Mouse (Mus musculus) left cerebral cortex, postnatal 14 days (tissue): Measurements from ENCODE around the gene Sema3f. TPM values are rescaled to one million over a fixed set of nuclear protein-coding genes. Genes with fewer than 3 reads are reported as not detected.

Source experiments
- DNase-seq, 2 experiments: peaks; one replicate each; pipeline ENCODE4 v3.0.0; 2021 to 2022; ENCODE audit warnings: low spot score in 2 of 2, mixed read lengths in 1 of 2
- intact Hi-C: fragments of 180-260 bp; cut with DNase I; formaldehyde crosslinking; loops from one replicate; pipeline ENCODE4 v1.15.1; 2025
- total RNA-seq, 2 experiments: library from RNA; stranded (reverse); gene quantifications; 2 replicates each; pipeline ENCODE4 v1.2.3; 2021

Gene Sema3f
- total RNA-seq, 2 experiments from 2014 or later: 11.7 to 16.2 TPM

GRCm38 (mm10) chr9:107644495-107645152, 65.7 kb downstream of the Sema3f start:
- peak; percentile 87 to 93 for DNase-seq
- intact Hi-C loops: loop anchor here (1.0 to 5.0 kb wide), 4 partner anchors 18 to 88 kb away; no protein-coding TSS in a partner anchor

GRCm38 (mm10) chr9:107643544-107644214, 66.6 kb downstream of the Sema3f start:
- intact Hi-C loops: loop anchor here (1.0 to 2.0 kb wide), 2 partner anchors 17 to 41 kb away; no protein-coding TSS in a partner anchor
- no peak for DNase-seq

GRCm38 (mm10) chr9:107641666-107642065, 68.6 kb downstream of the Sema3f start:
- DNase-seq: no peak
- intact Hi-C loops: no loop called here

GRCm38 (mm10) chr9:107640257-107640772, 70.0 kb downstream of the Sema3f start:
- intact Hi-C loops: no loop called here

GRCm38 (mm10) chr9:107637070-107637469, 73.2 kb downstream of the Sema3f start:
- intact Hi-C loops: no loop called here
- no peak for DNase-seq

More at GRCm38 (mm10) chr9:107640257-107640772, 70.0 kb downstream of the Sema3f start:
- no peak for DNase-seq

GRCm38 (mm10) chr9:107635279-107636028, 74.8 kb downstream of the Sema3f start, which contains the start of gene Gnai2:
TSS of gene Gnai2 (minus strand) at chr9:107635367.
- peak; percentile 91 for DNase-seq

GRCm38 (mm10) chr9:107634406-107635278, 75.6 kb downstream of the Sema3f start:
- intact Hi-C loops: no loop called here
- DNase-seq: no peak

More at GRCm38 (mm10) chr9:107635279-107636028, 74.8 kb downstream of the Sema3f start, which contains the start of gene Gnai2:
- intact Hi-C loops: no loop called here

- no peak for DNase-seq
- intact Hi-C loops: no loop called here
These were observed 76.4 kb downstream of the Sema3f start for GRCm38 (mm10) chr9:107633661-107634405.

- intact Hi-C loops: no loop called here
- DNase-seq: peak; percentile 69 to 76
These were observed 77.1 kb downstream of the Sema3f start for GRCm38 (mm10) chr9:107633091-107633660.

GRCm38 (mm10) chr9:107632478-107632877, 77.8 kb downstream of the Sema3f start:
- intact Hi-C loops: no loop called here

GRCm38 (mm10) chr9:107631861-107632260, 78.4 kb downstream of the Sema3f start:
- no peak for DNase-seq
- intact Hi-C loops: no loop called here

More at GRCm38 (mm10) chr9:107632478-107632877, 77.8 kb downstream of the Sema3f start:
- DNase-seq: no peak

Other genes with a start within 250 kb of the Sema3f start
- gene Tmem115, start 176.5 kb downstream of the Sema3f start, total RNA-seq: 10 to 100 TPM; 33.0 to 35.3 TPM
- gene Cyb561d2, start 168.3 kb downstream of the Sema3f start, total RNA-seq: 10 to 100 TPM; 20.7 to 24.9 TPM
- 10 to 100 TPM; 38.4 to 39.2 TPM for gene Nprl2, start 168.2 kb downstream of the Sema3f start, total RNA-seq
- gene Zmynd10, start 163.2 kb downstream of the Sema3f start, total RNA-seq: 1 to 10 TPM; 2.3 to 3.1 TPM
- gene Rassf1, start 158.9 kb downstream of the Sema3f start, total RNA-seq: 10 to 100 TPM; 14.0 to 14.6 TPM
- 10 to 100 TPM; 77.2 to 79.0 TPM for gene Tusc2, start 147.2 kb downstream of the Sema3f start, total RNA-seq
- 10 to 100 TPM; 13.0 to 16.2 TPM for gene Hyal2, start 142.5 kb downstream of the Sema3f start, total RNA-seq
- 1 to 10 TPM; 4.9 to 6.3 TPM for gene Hyal1, start 133.5 kb downstream of the Sema3f start, total RNA-seq
- gene Naa80, start 131.6 kb downstream of the Sema3f start, total RNA-seq: 1 to 10 TPM; 8.7 TPM
- 1 to 10 TPM in 1 of 2 experiments, under 1 TPM in 1; 0.78 to 1.4 TPM for gene Hyal3, start 129.7 kb downstream of the Sema3f start, total RNA-seq
- gene Ifrd2, start 122.8 kb downstream of the Sema3f start, total RNA-seq: 1 to 10 TPM; 8.9 to 9.7 TPM
- gene Sema3b, start 101.2 kb downstream of the Sema3f start, total RNA-seq: 1 to 10 TPM; 3.2 to 3.8 TPM
- gene Gnai2, start 75.1 kb downstream of the Sema3f start, total RNA-seq: 100 to 1,000 TPM; 205 to 220 TPM
- gene Slc38a3, start 40.9 kb downstream of the Sema3f start, total RNA-seq: 10 to 100 TPM; 79.5 to 87.1 TPM
- under 1 TPM; 0.42 to 0.66 TPM for gene Gnat1, start 30.8 kb downstream of the Sema3f start, total RNA-seq
- gene Rbm5, start 60.5 kb upstream of the Sema3f start, total RNA-seq: 100 to 1,000 TPM; 147 to 166 TPM
- 10 to 100 TPM; 57.0 to 57.8 TPM for gene Rbm6, start 162.8 kb upstream of the Sema3f start, total RNA-seq
- 10 to 100 TPM; 21.2 to 21.9 TPM for gene Mon1a, start 177.7 kb upstream of the Sema3f start, total RNA-seq
- gene Mst1r, start 196.4 kb upstream of the Sema3f start, total RNA-seq: 1 to 10 TPM; 1.2 to 1.7 TPM
- not detected for gene Actl11, start 218.0 kb upstream of the Sema3f start, total RNA-seq
- gene Camkv, start 225.2 kb upstream of the Sema3f start, total RNA-seq: 100 to 1,000 TPM; 382 to 398 TPM
- 10 to 100 TPM in 1 of 2 experiments, 1 to 10 TPM in 1; 9.3 to 12.0 TPM for gene Traip, start 239.7 kb upstream of the Sema3f start, total RNA-seq